ENCODE assay signal across 7 mouse cellular contexts in genomic region chr7:133123244-133123998, GRCm38 (mm10). TPM values are rescaled to one million over a fixed set of nuclear protein-coding genes. Genes with fewer than 3 reads are reported as not detected.
DNase-seq lines count a peak whose midpoint lies in the region; ATAC-seq and TF ChIP-seq lines count a peak whose summit lies in the region.

Gene Fgfr2, minus strand, starts transcription at chr7:133123350.

- peak within 1 kb of the TSS; percentile 91 for H3K4me3 ChIP-seq in hindbrain, postnatal 0 days (ENCODE audit: low read length)

- peak; percentile 57 to 67 for DNase-seq in adrenal gland, adult 18-20 months (ENCODE audit: low spot score in 2 of 2)
- DNase-seq in cerebellum, adult 9-11 months, result peak; percentile 73
- DNase-seq in gastrocnemius, postnatal 10 days, result peak; percentile 73
- DNase-seq in hindbrain, postnatal 0 days (ENCODE audit: low spot score), result peak; percentile 78
- peak in 1 of 2 experiments; percentile 22 for DNase-seq in left cerebral cortex, postnatal 14 days (ENCODE audit: low spot score in 2 of 2)
- peak; percentile 60 for DNase-seq in skeletal muscle tissue, adult 2 months (ENCODE audit: low read depth, low spot score)

- H3K4me2 ChIP-seq in hindbrain, postnatal 0 days (ENCODE audit: low read depth, low read length), result peak within 1 kb of the TSS; percentile 98

- intact Hi-C loops in left cerebral cortex, postnatal 14 days (cut with DNase I), result loop anchor here (5.0 kb wide), 2 partner anchors 91 to 514 kb away; partner anchors contain the start of gene Edrf1

- peak within 1 kb of the TSS; percentile 94 for H3K27ac ChIP-seq in hindbrain, postnatal 0 days

- H3K4me1 ChIP-seq in hindbrain, postnatal 0 days (ENCODE audit: insufficient read depth, low read length), result peaks cover 10% of the 10 kb centered on the region

- no peaks in the 10 kb centered on the region for H3K36me3 ChIP-seq in hindbrain, postnatal 0 days (ENCODE audit: insufficient read depth, low read length)

- no peak for TF ChIP-seq CTCF in hindbrain, postnatal 0 days (IDR thresholded peaks at IDR 0.05; ENCODE audit: low read depth)

- no peaks in the 10 kb centered on the region for H3K27me3 ChIP-seq in hindbrain, postnatal 0 days (ENCODE audit: insufficient read depth, low read length)

- 2% methylated on average over 40 of the region's 53 CpGs for WGBS in hindbrain, postnatal 0 days

- peak; percentile 76 for ATAC-seq in hindbrain, postnatal 0 days
- peak; percentile 24 for ATAC-seq in megakaryocyte, adult 5-6 weeks (ENCODE audit: poor library complexity, severe bottlenecking)

- H3K9me3 ChIP-seq in hindbrain, postnatal 0 days (ENCODE audit: low read length), result no peaks in the 10 kb centered on the region

- peak within 1 kb of the TSS; percentile 92 for H3K9ac ChIP-seq in hindbrain, postnatal 0 days (replicated peaks; ENCODE audit: low read length)

RNA-seq across cellular contexts. Expression of gene Fgfr2, which starts in this region (rescaled TPM):
- total RNA-seq in adrenal gland, adult 18-20 months (2021), result 100 to 1,000 TPM; 294 to 308 TPM
- 1 to 10 TPM; 3.0 to 6.1 TPM for total RNA-seq in gastrocnemius, postnatal 10 days (2021)
- total RNA-seq in hindbrain, postnatal 0 days (2014; rRNA removed), result 33.2 and 49.0 TPM in 2 replicates
- 17.3 and 17.5 TPM in 2 replicates for polyA plus RNA-seq in hindbrain, postnatal 0 days (2015; fragmentation: Nextera tagmentation; extraction: Ambion mirVana)
- 10 to 100 TPM; 27.3 to 32.7 TPM for total RNA-seq in left cerebral cortex, postnatal 14 days (2021)
- 0.41 and 0.51 TPM in 2 replicates for total RNA-seq in megakaryocyte, adult 5-6 weeks (2015)
- total RNA-seq in megakaryocyte, adult 5-6 weeks (2017), result 0.26 and 0.41 TPM in 2 replicates

Comparison
In these comparisons a context has a peak if more than half of its experiments do, and no peak if none do; other contexts are left out.
1. Peak in ATAC-seq in megakaryocyte, adult 5-6 weeks; RNA of the gene not detected or under 1 TPM.